Mouse (Mus musculus) urinary bladder, postnatal 10 days (tissue): ENCODE data around the gene Prm3.

Experiments
- DNase-seq: peaks from one replicate; pipeline ENCODE4 v3.0.0; 2022; ENCODE audit warnings: low spot score

The Prm3 gene

DNA sequence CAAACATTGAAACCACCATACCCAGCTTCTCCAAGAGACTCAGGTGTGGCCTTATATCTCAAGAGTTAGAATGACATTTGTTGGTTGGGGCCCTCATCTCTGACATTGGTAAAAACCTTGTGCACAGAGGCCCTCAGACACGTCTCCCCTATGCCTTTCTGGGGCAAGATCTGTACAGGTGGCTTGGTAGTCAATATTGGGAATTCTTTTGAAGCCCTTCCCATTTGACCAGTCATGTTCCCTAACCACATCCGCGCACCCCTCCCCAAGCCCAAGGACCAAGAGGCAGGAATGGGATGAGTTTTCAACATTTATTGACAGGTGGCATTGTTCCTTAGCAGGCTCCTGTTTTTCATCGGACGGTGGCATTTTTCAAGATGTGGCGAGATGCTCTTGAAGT, 5.3 kb upstream of the Prm3 start, which contains the start of gene Prm2:
Prm2 (minus strand) TSS at position 101 of the 400 bp plus-strand sequence.
- no peak for DNase-seq

DNA sequence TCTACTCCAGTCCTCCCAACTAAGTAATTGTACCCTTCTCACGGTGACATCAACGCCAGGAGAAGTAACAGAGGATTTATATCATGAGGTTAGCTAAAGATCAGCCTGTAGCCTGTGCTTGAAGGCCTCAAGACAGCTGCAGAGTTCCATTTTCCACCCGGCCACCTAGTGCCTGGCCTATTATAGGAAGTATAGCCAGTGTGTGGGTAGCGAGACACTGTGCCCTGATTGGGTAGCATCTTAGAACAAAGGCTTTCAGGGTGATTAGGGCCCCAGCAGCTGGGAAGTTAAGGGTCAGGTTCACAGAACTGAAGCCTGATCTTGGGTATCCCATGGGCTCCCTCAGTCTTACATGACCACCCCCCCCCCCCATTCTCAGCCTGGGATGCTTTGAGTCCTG, 1.8 kb downstream of the Prm3 start:
- DNase-seq, result no peak

DNA sequence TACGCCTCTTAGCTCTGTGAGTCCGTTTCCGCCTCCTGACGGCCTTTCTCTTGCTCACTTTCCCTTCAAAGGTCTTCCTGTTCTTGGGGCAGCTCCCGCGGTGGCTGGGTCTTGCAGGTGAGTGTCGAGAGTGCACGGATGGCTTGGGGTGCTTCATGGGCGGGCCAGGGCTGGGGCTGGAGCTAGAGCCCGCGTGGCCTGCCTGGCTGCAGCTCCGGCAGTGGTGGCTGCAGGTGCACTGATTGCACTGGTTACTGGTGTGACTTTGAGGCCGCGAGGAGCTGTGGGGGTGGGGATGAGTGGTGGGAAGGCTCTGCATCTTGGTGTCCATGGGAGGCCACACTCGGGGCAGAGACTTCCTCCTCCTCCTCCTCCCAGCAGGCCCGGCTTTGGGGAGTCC, 2.4 kb downstream of the Prm3 start, which contains the start of gene Tnp2:
Tnp2 (minus strand) TSS at position 390 of the 400 bp plus-strand sequence.
- no peak for DNase-seq

DNA sequence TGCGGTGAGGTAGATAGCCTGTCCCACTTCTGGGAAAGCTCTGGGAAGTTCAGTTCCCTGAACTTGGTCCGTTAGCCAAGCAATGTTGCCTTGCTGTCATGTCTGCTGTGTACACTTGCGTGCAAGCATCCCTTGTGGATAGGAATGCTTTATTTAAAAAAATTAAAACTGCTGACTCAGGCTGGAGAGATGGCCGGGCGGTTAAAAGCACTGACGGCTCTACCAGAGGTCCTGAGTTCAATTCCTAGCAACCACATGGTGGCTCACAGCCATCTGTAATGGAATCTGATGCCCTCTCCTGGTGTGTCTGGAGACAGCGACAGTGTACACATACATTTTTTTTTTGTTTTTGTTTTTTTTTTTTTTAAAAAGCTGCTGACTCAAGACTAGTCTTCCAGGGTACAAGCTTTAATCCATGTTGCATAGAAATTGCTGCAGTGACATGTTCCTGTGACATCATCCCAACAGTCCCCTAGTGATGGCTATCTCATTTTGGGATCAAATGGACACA, 3.1 kb downstream of the Prm3 start:
- DNase-seq, result no peak

DNA sequence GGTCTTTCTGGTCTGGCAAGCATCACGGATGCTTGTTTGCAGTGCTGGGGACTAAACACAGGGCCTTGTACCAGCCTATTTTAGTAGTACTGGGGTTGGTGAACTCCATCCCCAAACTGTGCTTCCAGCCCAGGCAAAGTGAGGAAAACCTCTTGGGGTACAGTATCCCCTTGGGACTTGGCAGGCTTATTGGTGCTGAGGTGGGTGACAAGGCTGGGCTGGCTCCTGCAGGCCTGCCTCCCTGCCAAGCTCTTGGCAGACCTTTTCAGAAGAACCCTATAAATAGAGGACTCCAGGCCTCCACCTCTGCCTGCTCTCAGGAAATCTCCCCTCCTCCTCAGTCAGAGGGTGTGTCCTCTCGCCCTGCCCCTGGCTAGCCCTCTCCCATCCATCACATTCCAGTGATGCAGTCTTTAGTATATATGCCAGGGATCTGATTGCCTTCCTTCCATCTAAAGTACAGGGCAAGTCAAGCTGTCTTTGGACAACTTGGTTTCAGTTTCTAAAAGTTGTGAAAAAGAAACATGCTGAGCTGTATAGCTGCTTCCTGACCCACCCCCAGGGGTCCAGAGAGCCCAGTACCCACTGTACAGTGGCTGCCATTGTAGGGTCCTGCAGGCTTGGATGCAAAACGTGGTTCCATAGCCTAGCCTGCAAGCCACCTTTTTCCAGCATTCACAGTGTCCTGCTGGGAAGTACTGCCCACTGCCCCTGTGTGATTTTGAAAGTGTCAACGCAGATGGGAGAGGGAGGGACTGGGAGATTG, 3.7 kb downstream of the Prm3 start:
- DNase-seq, result no peak

DNA sequence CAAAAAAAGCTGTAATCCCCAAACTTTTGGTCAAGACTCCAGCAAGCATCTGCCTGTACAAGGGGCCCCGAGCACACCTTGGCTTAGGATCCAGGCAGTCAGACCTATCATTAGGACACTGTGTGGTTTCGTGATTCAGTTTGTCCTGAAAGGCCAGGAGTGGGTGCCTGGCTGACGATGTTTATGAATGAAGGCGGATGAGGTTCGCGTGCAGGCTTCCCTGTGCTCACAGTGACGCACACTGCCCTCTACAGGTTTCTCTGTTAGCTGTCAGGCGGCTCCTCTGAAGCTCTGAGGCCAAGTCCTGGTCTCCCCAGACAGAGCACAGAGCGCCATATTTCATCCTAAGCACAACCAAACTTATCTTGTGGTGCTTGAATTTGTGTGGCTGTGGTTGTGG, 4.4 kb downstream of the Prm3 start:
- DNase-seq, result no peak

DNA sequence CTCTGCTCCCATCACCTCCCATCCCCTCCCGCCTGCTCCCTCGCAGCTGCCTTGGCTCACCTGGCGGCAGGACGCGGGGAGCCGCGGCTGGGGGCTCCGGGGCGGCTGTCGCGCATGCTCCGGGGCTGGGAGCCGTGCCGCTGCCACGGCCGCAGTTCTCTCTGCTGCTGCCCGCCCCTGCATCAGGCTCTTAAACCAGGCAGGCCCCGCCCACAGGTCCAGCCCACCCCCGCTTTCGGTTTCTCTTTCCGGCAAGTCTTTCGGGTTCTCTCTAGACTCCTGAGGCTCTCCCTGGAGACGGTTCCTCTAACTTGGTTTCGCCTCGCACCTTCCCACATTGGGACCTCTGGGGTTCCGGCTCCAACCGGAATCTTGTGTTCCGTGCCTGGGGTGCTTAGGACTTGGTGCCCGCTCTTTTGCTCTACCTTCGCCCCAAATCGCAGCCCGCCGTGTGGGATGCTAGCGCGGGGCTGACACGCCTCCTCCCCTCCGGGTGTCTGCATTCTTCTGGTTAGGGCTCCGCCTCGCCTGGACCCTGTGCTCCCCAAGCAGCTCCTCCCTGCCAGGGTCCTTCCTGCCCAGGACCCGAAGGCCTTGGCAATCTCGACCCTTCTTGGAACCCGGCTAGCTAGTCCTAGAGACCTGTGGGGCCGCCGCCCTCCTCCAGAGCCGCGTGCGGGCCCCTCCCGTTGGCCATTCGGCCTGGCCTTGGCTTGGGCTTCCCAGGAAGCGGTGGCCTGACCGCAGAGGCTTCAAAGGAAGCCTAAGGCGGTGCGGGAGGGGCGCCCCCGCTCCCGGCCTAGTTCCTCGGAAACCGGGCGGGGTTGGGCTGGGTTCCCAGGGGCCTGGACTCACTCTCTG, 5.1 kb downstream of the Prm3 start, which contains the start of gene Socs1:
Socs1 (minus strand) TSS at position 166 of the 861 bp plus-strand sequence.
- peak; percentile 48 for DNase-seq

DNA sequence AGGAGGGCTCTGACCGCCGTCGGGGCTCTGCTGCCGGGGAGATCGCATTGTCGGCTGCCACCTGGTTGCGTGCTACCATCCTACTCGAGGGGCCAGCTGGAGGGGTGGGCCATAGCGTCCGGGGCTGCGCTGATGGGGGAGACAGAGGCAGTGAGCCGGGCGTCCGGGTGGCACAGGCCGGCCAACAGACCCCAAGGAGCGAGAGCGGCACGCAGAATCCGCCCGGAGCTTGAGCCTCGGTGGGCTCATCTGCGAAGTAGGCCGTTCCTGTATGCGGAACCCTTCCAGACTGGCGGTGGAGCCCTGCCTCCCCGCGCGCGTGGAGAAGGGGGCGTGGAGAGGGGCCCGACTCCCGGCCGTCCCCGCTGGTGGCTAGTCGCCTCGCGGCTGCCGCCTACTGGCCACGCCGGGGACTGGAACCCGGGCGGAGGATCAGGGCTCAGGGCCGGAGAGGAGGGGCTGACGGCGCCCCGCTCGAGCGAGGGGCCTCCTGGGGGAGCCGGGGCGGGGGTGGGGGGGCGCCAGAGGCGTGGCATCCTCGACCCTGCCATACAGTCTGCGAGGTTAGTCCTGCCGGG, 5.8 kb downstream of the Prm3 start:
- DNase-seq, result peak; percentile 81

DNA sequence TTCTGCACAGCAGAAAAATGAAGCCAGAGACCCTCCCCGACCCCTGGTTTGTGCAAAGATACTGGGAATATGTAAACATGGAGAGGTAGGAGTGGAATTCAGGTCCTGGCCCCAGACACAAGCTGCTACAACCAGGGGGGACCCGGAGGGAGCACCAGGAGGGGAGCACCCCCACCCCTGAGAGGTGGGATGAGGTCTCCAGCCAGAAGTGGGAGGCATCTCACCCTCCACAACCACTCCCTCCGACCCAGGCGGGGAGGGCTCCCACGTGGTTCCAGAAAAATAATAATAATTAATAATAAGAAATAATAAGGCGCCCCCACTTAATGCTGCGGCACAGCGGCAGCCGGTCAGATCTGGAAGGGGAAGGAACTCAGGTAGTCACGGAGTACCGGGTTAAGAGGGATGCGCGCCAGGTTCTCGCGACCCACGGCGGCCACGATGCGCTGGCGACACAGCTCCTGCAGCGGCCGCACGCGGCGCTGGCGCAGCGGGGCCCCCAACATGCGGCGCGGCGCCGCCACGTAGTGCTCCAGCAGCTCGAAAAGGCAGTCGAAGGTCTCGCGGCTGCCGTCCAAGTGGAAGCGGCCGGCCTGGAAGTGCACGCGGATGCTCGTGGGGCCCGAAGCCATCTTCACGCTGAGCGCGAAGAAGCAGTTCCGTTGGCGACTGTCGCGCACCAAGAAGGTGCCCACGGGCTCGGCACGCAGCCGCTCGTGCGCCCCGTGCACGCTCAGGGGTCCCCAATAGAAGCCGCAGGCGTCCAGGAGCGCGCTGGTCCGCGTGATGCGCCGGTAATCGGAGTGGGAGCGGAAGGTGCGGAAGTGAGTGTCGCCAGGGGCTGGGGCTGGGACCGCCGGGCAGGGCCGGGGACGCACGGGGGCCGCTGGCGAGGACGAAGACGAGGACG, 6.6 kb downstream of the Prm3 start:
- no peak for DNase-seq

DNA sequence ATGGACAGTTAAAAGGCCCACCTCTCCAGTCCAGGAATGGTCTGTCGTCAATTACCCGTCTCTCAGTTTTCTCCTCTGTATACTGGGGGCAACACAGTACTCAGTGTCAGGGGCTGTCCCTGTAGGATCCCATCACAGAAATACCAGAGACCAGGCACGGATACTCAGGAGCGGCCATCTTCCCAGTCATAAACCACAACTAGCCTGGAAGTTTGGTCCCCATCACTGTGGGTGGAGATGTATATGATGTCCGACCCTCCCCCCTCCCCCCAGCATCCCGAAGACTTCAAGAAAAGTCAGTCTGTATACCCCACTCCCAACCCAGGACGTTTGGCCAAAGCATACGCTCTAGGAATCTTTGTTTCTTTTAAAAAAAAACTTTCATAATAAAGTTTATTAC, 7.3 kb downstream of the Prm3 start:
- DNase-seq, result no peak

DNA sequence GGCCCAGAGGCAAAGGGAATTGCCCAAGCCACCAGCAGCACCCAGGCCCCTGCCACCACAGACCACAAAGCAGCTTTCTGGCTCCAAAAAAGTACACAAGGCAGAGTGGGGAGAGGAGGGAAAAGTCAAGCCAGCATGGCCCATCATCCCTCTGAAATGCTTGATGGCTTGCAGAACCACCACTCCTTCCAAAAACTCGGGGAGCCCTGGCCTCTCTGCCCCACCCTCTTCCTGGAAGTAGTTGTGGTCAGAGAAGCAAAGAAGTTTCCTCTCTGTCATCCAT, 7.6 kb downstream of the Prm3 start:
- DNase-seq, result no peak

DNA sequence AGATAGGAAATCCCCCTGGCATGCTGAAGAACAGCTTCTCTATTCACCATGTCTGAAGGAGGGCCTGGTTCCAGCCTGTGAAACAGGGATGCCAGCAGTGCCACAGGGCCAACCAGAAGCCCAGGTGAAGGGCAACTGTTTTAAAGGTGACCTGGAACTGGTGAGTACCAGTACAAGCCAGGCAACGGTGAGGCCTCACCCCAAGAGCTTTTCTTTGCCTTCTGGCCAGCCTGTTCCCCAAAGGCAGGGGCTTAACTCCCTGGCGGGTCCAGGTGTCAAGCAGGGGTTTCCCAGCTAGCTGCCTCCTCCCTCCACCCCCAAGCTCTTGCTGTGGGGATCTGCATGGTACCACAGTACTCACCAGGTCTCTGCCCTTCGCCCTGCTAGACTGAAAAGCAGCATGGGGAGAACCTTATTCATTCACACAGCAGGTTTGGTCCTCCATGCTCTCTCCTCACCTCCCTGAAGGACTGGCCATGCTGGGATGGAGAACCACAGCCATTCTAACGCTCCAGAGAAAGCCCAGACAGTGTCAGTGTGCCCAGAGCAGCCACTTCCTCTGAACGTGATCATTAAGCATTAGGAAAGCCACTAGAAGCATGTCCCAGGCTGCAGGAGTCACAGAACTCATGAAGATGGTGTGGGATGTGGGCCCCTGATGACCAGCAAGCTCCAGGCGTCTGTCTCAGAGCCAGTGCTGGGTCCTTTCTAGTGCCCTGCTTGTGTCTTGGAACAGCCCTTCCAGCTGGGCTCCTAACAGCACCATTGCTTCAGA, 8.2 kb downstream of the Prm3 start:
- no peak for DNase-seq

DNA sequence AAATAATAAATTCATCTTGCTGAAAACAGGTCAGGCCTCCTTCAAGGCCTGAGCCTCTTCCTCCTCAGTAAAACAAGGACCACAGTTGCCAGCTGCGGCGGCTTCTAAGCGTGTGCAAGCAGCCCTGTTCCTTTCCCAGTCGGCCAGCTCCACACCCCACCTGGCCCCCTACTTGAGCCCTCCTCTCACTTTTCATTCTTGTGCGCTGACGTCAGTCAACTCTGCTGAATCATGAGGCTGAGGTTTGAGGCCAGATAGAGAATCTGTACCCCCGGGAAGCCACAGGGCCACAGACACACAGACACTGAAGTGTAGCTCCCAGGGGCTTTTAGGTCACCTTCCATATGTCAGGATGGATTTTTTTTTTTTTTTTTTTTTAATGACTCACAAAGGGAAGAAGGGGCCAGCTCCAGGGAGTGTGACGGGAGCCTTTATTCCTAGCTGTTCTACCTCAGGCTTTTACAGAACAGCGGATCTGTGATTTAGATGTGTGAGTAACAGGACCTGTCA, 8.8 kb downstream of the Prm3 start:
- DNase-seq, result no peak

DNA sequence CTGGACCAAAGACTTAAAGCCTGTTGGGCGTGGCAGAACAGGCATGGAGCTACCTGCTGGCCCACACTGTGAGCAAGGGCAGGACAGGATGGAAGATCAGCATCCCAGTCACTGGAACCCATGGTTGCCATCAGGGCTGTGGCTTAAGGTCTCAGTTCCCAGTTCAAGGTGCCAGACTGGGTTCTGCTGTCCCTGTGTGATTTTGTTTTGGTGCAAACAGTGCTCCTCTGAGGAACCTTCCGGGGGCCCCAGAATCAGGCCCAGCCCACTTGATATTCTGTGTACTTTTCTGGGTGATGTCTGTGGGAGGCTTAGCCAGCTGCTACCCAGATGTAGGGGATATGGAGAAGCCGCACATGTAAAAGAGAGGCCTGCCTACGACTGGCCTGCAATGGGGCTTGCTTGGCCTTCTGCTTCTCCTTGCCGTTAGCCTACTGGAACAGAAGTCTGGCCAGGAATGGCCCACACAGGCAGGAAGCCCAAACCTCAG, 10.0 kb downstream of the Prm3 start:
- no peak for DNase-seq

DNA sequence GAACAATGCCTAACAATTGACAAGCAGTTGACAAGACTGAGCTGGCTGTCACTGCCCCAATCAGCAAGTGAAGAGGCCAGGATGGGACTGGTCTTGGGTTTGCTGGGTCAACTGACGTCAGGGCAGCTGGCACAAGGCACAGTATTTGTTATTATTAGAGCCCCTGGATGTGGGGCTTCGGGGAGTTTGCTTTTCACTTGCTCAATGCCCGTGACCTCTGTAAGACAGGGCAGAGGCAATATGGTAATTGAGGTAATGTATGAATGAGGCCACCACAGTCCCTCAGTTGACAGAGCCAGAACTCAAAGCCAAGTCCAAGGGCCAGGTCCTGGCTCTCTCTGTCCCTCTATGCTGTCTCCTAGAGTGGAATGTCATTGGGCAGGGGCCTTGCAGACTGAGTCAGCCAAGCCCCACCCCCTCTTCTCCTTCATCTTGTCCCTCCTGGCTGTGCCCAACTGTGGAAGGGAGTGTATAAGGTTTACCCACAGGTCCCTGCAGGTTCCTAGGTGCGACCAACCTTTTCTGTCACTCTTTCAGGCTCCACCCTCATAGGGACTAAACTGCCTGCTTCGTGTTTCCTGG, 13.0 kb downstream of the Prm3 start:
- no peak for DNase-seq

DNA sequence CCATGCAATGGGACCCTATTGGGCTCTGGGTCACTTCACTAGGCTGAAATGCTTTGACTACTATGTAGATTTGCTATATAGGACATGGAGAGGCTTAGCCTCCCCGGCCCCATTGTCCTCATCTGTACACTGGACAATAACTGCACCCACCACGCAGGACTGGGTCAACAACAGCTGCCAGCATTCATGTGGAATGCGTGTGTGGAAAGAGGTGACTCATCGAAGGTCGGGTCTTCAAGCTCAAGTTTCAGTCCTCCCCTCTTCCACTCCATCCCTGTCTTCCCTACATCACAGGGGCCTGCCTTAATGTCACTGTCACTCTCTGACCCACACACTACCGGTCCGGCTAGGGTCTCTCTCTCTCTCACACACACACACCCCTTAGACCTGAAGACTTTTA, 14.4 kb downstream of the Prm3 start:
- DNase-seq, result no peak

DNA sequence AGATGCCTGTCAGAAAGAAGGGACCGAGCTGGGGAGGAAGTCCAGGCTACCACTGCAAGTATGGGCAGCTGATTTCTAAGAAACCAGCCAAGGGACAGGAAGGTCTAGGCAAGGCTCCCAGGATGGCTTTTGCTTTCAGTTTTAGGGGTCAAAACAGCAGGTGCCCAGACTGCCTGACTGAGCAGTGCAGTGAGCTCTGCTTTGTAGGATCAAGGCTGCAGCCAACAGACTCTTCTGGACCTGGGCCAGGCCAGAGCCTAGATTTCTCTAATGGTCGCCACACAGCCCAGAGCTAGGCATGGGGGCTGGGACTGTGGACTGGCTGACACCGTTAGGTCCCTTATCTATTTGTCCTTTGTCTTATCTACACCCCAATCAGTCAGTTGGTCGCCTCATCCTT, 16.0 kb downstream of the Prm3 start:
- DNase-seq, result no peak

DNA sequence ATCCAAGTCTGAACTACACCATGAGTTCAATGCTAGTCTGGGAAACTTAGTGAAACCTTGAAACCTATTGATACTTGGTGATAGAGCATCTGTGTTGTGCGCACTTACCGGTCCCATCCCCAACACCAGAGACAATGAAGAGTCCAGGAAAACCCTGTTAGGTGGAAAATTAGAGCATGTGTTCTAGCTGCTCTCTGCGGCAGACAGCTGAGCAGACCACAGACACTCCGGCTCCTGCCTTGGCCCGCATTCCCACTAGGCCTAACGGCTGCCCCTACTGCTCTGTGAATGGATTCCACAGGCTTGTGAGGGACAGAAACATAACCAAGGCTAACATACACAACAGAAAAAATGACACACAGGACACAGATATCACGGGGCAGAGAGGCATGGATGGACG, 17.2 kb downstream of the Prm3 start:
- DNase-seq, result no peak

DNA sequence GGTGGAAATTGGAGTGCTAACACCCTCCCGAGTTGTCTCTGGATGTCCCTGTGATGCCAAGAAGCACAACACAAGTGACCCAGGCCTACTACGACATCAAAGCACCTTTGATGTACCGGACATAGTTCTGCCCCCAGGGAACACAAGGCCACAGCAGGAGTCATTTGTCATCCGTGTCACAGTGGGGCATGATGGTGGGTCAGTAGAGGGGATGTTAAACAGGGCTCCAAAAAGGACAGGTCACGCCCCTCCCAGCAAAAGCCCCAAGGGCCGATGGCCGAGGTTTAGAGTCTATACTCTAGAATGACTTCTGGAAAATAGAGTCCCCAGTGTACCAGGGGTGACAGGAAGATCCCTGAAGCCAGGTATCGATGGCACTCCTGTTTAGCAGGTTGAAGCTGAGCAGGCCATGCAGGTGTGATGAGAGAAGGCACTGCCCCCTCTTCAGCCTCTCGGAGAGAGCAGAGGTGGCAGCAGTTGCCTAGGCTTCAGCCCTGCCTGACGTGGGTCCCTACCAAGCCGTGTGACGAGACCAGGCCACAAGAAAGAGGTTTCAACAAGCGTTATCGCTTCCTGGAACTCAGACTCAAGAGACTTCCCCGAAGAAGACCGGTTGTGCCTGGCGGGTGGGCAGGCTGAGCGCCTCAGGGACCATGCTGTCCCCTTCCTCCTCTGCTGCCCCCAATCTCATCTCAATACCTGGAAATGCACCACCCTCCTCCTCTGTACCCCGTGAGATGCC, 18.8 kb downstream of the Prm3 start:
- DNase-seq, result no peak
